Mouse (Mus musculus) CD8-positive naive resting alpha-beta T cell, adult 2 months (primary cell): ENCODE measurements around the gene Cnn2.
A peak's percentile ranks its signal among the peaks of the same experiment; 100 is the strongest.

Source experiments
- DNase-seq, 2 experiments: peaks; one replicate each; pipeline ENCODE4 v3.0.0; 2022; ENCODE audit warnings: low read depth in 2 of 2, low spot score in 2 of 2

Gene Cnn2

DNA sequence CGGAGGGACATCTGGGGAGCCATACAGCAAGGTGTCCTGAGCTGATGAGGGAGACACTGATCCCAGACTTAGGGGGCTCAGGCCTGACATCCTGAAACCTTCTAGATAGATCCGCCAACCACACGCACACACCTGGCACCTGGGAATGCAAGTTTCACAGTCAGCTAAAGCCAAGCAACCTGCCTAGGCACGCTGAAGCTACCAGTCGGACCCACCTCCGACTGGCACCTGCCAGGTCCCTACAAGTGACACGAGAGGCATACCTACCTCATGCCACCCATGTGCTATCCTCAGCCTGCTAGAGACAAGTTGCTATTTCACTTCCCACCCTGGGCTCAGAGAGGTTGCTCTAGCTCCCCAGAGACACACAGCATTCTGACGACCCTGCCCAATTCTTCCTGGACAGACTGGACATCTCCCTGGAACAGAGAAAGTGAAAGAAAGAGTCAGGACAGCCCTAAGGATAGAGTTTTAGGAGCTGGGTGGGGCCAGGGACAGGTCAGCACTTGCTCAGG lies 945 bp downstream of the Cnn2 start:
- DNase-seq, result peak in 1 of 2 experiments; percentile 14

DNA sequence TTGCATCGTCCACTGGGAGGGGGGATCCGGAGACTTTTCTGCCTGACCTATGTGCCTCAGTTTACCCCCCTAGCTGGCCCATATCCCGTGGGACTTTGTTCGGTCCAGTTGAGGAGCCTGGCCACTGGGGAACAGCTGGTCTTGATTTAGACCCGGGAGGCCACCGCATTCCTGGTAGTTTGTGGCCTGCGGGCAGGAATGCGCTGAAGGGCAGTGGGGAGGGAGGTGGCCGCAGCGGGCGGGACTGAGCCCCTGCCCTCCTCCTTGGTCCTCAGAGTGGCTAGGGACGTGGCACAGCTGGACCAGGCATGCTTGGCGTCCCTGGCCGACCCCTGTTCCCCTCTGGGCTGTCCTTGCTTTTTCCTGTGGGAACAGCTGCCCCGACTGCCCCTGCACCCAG lies 1.5 kb downstream of the Cnn2 start:
- DNase-seq, result no peak

DNA sequence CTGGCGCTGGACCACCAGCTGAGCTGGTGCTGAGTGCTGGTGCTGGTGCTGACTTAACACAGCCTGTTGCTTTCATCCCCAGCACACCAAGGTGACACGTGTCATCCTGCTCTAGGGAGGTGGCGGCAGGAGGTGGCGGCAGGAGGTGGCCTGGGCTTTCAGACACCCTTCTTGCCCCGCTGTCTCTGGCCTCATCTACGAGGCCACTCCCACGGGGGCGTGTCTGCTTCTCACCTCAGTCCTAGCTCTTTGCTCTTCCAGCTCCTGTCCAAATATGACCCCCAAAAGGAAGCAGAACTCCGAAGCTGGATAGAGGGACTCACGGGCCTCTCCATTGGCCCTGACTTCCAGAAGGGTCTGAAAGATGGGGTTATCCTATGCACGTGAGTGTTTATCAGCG lies 2.7 kb downstream of the Cnn2 start:
- no peak for DNase-seq

- DNase-seq, result no peak
Measured at GRCm38 (mm10) chr10:79991548-79991947, 3.2 kb downstream of the Cnn2 start.

- peak in 1 of 2 experiments; percentile 47 for DNase-seq
Measured at GRCm38 (mm10) chr10:79994397-79995115, 6.2 kb downstream of the Cnn2 start.

- DNase-seq, result no peak
Measured at GRCm38 (mm10) chr10:79995636-79996035, 7.3 kb downstream of the Cnn2 start.

GRCm38 (mm10) chr10:79996272-79997033 lies 8.1 kb downstream of the Cnn2 start, which contains the start of gene Abca7:
Abca7 (plus strand) TSS chr10:79996494.
- DNase-seq, result peak; percentile 90 to 94

DNA sequence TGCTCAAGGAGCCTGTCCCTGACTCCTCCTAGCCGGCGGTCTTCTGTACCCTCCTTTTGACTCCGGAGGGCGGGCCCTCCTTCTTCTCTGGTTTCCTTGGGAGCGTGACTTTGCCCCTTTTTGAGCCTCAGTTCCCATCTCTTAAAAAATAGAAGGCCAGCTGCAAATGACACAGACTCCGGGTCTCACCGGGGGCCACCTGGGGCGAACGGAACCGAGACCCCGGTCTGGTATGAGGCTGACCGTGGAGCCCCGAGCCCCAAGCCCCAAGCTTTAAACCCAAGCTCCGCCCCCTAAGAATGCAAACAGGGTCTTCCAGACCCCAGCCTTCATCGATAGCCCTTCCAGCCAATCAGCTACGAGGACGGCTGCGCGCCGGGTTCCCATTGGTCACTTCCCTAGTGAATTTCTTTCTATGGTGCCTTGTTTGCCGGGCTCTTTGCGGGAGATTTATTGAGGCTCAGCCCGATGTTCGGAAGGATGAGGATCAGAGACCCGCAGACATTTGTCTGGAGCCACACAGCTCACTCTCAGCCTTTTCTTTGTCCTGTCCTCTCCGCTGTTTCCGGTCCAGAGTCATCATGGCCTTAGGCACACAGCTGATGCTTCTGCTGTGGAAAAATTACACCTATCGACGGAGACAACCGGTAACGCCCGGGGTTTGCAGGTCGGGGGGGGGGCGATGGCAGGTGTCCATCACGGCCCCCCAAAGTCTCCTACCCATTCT lies 8.8 kb downstream of the Cnn2 start:
- no peak for DNase-seq

- no peak for DNase-seq
Measured at GRCm38 (mm10) chr10:79997819-79998218, 9.4 kb downstream of the Cnn2 start.

DNA sequence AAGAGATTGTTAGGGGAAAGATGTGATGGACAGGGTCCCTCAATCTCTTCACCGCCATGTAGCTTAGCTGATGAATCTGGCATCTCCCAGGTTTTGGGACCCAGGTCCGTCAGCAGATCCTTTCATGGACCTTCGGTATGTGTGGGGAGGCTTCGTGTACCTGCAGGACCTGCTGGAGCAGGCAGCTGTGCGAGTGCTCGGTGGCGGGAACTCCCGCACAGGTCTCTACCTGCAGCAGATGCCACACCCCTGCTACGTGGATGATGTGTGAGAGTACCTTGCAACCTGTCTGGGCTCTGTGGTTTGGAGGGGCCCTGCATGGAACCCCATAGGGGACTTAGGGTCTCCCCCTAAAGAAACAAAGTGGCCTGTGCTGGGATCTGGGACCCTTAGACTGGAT lies 13.6 kb downstream of the Cnn2 start:
- no peak for DNase-seq

- DNase-seq, result no peak
Measured at GRCm38 (mm10) chr10:80002829-80003228, 14.4 kb downstream of the Cnn2 start.

- DNase-seq, result no peak
Measured at GRCm38 (mm10) chr10:80003374-80004232, 15.2 kb downstream of the Cnn2 start.

GRCm38 (mm10) chr10:80004233-80004705 lies 15.9 kb downstream of the Cnn2 start:
- DNase-seq, result no peak

DNA sequence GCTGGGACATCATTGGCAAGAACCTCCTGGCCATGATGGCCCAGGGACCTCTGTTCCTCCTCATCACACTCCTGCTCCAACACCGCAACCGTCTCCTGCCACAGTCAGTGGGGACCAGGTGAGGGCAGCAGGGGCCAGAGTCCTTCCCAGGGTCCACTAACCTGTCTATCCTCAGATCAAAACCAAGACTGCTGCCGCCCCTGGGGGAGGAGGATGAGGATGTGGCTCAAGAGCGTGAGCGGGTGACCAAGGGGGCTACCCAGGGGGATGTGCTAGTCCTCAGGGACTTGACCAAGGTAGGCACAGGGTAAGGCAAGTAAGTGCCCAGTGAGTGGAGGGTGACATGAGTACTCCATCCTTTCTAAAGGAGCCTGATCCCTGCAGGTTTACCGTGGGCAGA lies 23.4 kb downstream of the Cnn2 start:
- no peak for DNase-seq

- no peak for DNase-seq
Measured at GRCm38 (mm10) chr10:80013609-80014008, 25.2 kb downstream of the Cnn2 start.

DNA sequence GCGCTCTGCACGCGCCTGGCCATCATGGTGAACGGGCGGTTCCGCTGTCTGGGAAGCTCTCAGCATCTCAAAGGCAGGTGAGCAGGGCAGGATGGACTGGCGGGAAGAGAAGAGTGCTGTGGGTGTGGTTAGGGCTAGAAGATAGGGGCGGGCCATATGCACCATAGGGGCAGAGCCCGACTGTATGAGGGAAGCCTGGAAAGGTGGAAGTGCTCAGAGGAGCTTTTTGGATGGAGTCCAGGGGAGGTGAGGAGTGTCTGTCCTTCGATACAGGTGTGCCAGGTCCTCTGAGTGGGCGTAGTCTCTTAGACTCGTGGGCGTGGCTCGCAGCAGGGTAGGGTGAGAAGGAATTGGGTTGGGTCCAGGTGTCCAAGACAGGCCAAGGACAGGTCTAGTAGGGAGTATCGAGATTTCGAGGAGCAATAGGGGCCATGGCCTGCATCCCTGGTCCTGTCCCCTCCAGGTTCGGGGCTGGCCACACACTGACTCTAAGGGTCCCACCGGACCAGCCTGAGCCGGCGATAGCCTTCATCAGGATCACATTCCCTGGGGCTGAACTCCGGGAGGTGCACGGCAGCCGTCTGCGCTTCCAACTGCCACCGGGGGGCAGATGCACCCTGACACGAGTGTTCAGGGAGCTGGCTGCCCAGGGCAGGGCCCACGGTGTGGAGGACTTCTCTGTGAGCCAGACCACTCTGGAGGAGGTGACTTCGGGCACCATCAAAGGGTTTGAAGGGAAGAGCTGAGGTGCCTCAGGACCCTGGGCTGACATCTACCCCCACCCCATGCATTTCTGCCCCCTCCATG lies 26.3 kb downstream of the Cnn2 start:
- DNase-seq, result no peak

DNA sequence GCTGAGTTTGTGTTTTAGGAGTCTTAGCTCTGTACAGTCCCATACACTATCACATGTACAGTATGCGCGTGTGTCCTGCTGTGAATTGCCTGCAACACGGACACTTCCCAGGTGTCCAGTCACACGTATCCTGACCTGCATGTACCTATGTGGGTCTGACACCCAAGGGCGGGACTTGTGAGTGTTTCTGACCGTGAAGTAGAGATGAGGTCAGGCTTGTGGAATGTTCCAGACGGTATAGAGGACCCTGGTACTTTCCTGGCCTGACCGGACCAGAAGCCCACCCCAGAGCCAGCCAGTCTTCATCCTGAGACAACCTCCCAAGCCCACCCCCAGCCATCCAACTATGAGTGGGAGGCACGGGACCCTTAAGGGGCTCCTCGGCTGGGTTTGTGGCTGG lies 27.2 kb downstream of the Cnn2 start:
- DNase-seq, result no peak

- DNase-seq, result peak; percentile 72 to 83
Measured at GRCm38 (mm10) chr10:80016511-80016910, 28.1 kb downstream of the Cnn2 start, which contains the start of gene Arhgap45. Arhgap45 (plus strand) TSS chr10:80016653.

DNA sequence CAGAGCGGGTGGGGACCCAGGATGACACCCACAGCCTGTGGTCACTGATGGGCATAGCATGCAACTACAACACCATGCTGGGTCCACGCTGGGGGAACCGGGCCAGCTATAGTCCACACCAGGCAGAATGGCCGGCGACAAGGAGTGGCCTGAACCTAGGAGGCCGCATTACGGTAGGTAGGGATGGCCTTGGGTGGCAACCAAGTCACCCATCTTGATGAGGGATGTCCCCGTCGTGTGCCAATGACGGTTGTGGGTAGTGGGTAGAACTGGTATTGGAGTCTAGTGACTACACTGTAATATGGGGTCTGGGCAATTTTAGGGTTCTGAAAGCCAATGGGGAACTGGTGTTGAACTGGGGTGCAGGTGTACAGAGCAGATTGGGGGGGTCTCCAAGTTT lies 28.5 kb downstream of the Cnn2 start:
- DNase-seq, result no peak

- DNase-seq, result peak; percentile 84 to 93
Measured at GRCm38 (mm10) chr10:80017361-80017760, 29.0 kb downstream of the Cnn2 start.
